Mouse (Mus musculus) embryonic facial prominence, embryonic 12.5 days (tissue): ENCODE results near the gene Ccdc9. TPM values are rescaled to one million over a fixed set of nuclear protein-coding genes. Genes with fewer than 3 reads are reported as not detected.
"Not testable (repeated sequence)": the region's sequence is repeated elsewhere in the genome, so short reads cannot be mapped to it uniquely, and the experiment has no call there.

Experiments used
- ATAC-seq: fragments of 200-750 bp; cut with Nextera tagmentation; 2 replicates; pipeline ENCODE4 v1.8.0; 2017; ENCODE audit not compliant: insufficient number of reproducible peaks, insufficient read depth, low FRiP score, low TSS enrichment
- H3K27ac ChIP-seq: fragments of 300-500 bp; sonication (generic); 2 replicates; pipeline ENCODE4 v1.5.1; 2016; ENCODE audit warnings: mild to moderate bottlenecking
- H3K27me3 ChIP-seq: fragments of 300-500 bp; sonication (generic); 2 replicates; pipeline ENCODE4 v1.6.1; 2016; ENCODE audit warnings: mild to moderate bottlenecking, moderate library complexity
- H3K36me3 ChIP-seq: fragments of 300-500 bp; sonication (generic); 2 replicates; pipeline ENCODE4 v1.6.1; 2016; ENCODE audit warnings: mild to moderate bottlenecking
- H3K4me1 ChIP-seq: fragments of 300-500 bp; sonication (generic); 2 replicates; pipeline ENCODE4 v1.6.1; 2016
- H3K4me2 ChIP-seq: fragments of 300-500 bp; sonication (generic); replicated peaks from 2 replicates; pipeline ENCODE4 v1.6.1; 2016; ENCODE audit warnings: mild to moderate bottlenecking, moderate library complexity
- H3K4me3 ChIP-seq: fragments of 300-500 bp; sonication (generic); 2 replicates; pipeline ENCODE4 v1.5.1; 2016; ENCODE audit warnings: mild to moderate bottlenecking
- H3K9ac ChIP-seq: fragments of 300-500 bp; sonication (generic); 2 replicates; pipeline ENCODE4 v1.6.1; 2016; ENCODE audit warnings: mild to moderate bottlenecking, moderate library complexity
- H3K9me3 ChIP-seq: fragments of 300-500 bp; sonication (generic); 2 replicates; pipeline ENCODE4 v1.6.1; 2016; ENCODE audit warnings: mild to moderate bottlenecking, moderate library complexity
- WGBS: fragments of 180-500 bp; shearing (Covaris S2); methylation state at CpG from one replicate; pipeline ENCODE4 v1.1.7; 2016; 5-methylcytosine and 5-hydroxymethylcytosine counted together
- polyA plus RNA-seq: library from polyadenylated mRNA; unstranded; fragments of >200 nt; fragmentation: Nextera tagmentation; extraction: Ambion mirVana; gene quantifications from 2 replicates; pipeline ENCODE4 v1.2.1, GENCODE M21; 2016

Gene Ccdc9
- polyA plus RNA-seq, 1 experiment from 2014 or later: 49.2 TPM

- H3K4me3 ChIP-seq, ATAC-seq, H3K27ac ChIP-seq, H3K9ac ChIP-seq, H3K36me3 ChIP-seq, H3K9me3 ChIP-seq, H3K4me2 ChIP-seq: not testable (repeated sequence)
- WGBS: 76% methylated on average over 6 of the region's 6 CpGs
- Histone ChIP-seq H3K4me1 (peaks cover 29% of the 10 kb centered on the region), H3K27me3 (peaks cover 26% of the 10 kb centered on the region)
Measured at GRCm38 (mm10) chr7:16307141-16307540, 20.5 kb upstream of the Ccdc9 start.

GRCm38 (mm10) chr7:16299419-16300035 is 12.9 kb upstream of the Ccdc9 start:
- peak overlapping the region; percentile 63 for H3K9ac ChIP-seq
- peak overlapping the region; percentile 70; the same call in 1 of the 2 replicates for H3K27ac ChIP-seq
- H3K4me3 ChIP-seq: peak overlapping the region; percentile 47
- no peaks in the 10 kb centered on the region for H3K27me3 ChIP-seq
- peaks cover 24% of the 10 kb centered on the region for H3K4me1 ChIP-seq
- peak overlapping the region; percentile 82 for H3K4me2 ChIP-seq
- WGBS: under 1% methylated on average over 52 of the region's 52 CpGs
- H3K9me3 ChIP-seq: no peaks in the 10 kb centered on the region
- H3K36me3 ChIP-seq: no peaks in the 10 kb centered on the region
- peak; percentile 79 for ATAC-seq

- peak overlapping the region; percentile 70; the same call in 1 of the 2 replicates for H3K27ac ChIP-seq
- WGBS: 83% methylated on average over 5 of the region's 5 CpGs
- H3K36me3 ChIP-seq: no peaks in the 10 kb centered on the region
- 0 out of 2 replicates have a peak overlapping the region, but pooled peaks have one; percentile 63 for H3K9ac ChIP-seq
- peak overlapping the region; percentile 82 for H3K4me2 ChIP-seq
- no peak for ATAC-seq
- no peaks in the 10 kb centered on the region for H3K27me3 ChIP-seq
- H3K9me3 ChIP-seq: no peaks in the 10 kb centered on the region
- H3K4me3 ChIP-seq: peak overlapping the region; percentile 47
- H3K4me1 ChIP-seq: peaks cover 24% of the 10 kb centered on the region
Measured at GRCm38 (mm10) chr7:16298927-16299326, 12.3 kb upstream of the Ccdc9 start.

- Histone ChIP-seq H3K4me3 (no peak overlapping the region), H3K4me1 (peaks cover 24% of the 10 kb centered on the region), H3K27ac (no peak overlapping the region; the same call in 1 of the 2 replicates), H3K9me3 (no peaks in the 10 kb centered on the region), H3K36me3 (no peaks in the 10 kb centered on the region), H3K27me3 (no peaks in the 10 kb centered on the region), H3K9ac (no peak overlapping the region), H3K4me2 (peak overlapping the region; percentile 68; the same call in 1 of the 2 replicates)
- 65% methylated on average over 2 of the region's 2 CpGs for WGBS
- ATAC-seq: no peak
Measured at GRCm38 (mm10) chr7:16297616-16298015, 11.0 kb upstream of the Ccdc9 start.

- H3K36me3 ChIP-seq: no peaks in the 10 kb centered on the region
- H3K27ac ChIP-seq: peak overlapping the region; percentile 79
- peak overlapping the region; percentile 40 for H3K9ac ChIP-seq
- under 1% methylated on average over 22 of the region's 22 CpGs for WGBS
- peak overlapping the region; percentile 30 for H3K4me3 ChIP-seq
- H3K27me3 ChIP-seq: no peaks in the 10 kb centered on the region
- H3K4me1 ChIP-seq: peaks cover 24% of the 10 kb centered on the region
- no peaks in the 10 kb centered on the region for H3K9me3 ChIP-seq
- ATAC-seq: no peak
- peak overlapping the region; percentile 68 for H3K4me2 ChIP-seq
Measured at GRCm38 (mm10) chr7:16296766-16297390, 10.3 kb upstream of the Ccdc9 start.

- no peaks in the 10 kb centered on the region for H3K27me3 ChIP-seq
- no peaks in the 10 kb centered on the region for H3K9me3 ChIP-seq
- H3K27ac ChIP-seq: peak overlapping the region; percentile 79
- ATAC-seq: no peak
- peaks cover 24% of the 10 kb centered on the region for H3K4me1 ChIP-seq
- H3K4me2 ChIP-seq: peak overlapping the region; percentile 60
- H3K4me3 ChIP-seq: no peak overlapping the region; the same call in 1 of the 2 replicates
- WGBS: 44% methylated on average over 2 of the region's 2 CpGs
- no peak overlapping the region for H3K9ac ChIP-seq
- no peaks in the 10 kb centered on the region for H3K36me3 ChIP-seq
Measured at GRCm38 (mm10) chr7:16296146-16296545, 9.6 kb upstream of the Ccdc9 start.

GRCm38 (mm10) chr7:16295321-16295900 is 8.8 kb upstream of the Ccdc9 start:
- H3K9ac ChIP-seq: peak overlapping the region; percentile 34; the same call in 1 of the 2 replicates
- 2% methylated on average over 41 of the region's 41 CpGs for WGBS
- peak overlapping the region; percentile 41 for H3K4me3 ChIP-seq
- H3K27ac ChIP-seq: peak overlapping the region; percentile 88
- H3K27me3 ChIP-seq: no peaks in the 10 kb centered on the region
- no peaks in the 10 kb centered on the region for H3K9me3 ChIP-seq
- H3K36me3 ChIP-seq: no peaks in the 10 kb centered on the region
- ATAC-seq: peak; percentile 53
- peak overlapping the region; percentile 60 for H3K4me2 ChIP-seq
- peaks cover 24% of the 10 kb centered on the region for H3K4me1 ChIP-seq

- Histone ChIP-seq H3K27me3 (no peaks in the 10 kb centered on the region), H3K4me2 (peak overlapping the region; percentile 60), H3K4me1 (peaks cover 20% of the 10 kb centered on the region), H3K9ac (no peak overlapping the region; the same call in 1 of the 2 replicates), H3K36me3 (no peaks in the 10 kb centered on the region), H3K27ac (peak overlapping the region; percentile 88), H3K9me3 (no peaks in the 10 kb centered on the region), H3K4me3 (peak overlapping the region; percentile 41)
- peak; percentile 79 for ATAC-seq
- 0% methylated on average over 23 of the region's 23 CpGs for WGBS
Measured at GRCm38 (mm10) chr7:16294837-16295236, 8.2 kb upstream of the Ccdc9 start.

- WGBS: 34% methylated on average over 4 of the region's 4 CpGs
- Histone ChIP-seq H3K27me3 (no peaks in the 10 kb centered on the region), H3K27ac (peak overlapping the region; percentile 88), H3K36me3 (no peaks in the 10 kb centered on the region), H3K9ac (no peak overlapping the region; the same call in 1 of the 2 replicates), H3K4me1 (peaks cover 20% of the 10 kb centered on the region), H3K4me2 (peak overlapping the region; percentile 60), H3K4me3 (no peak overlapping the region), H3K9me3 (no peaks in the 10 kb centered on the region)
- no peak for ATAC-seq
Measured at GRCm38 (mm10) chr7:16294346-16294745, 7.8 kb upstream of the Ccdc9 start.

GRCm38 (mm10) chr7:16287791-16288190 is 1.2 kb upstream of the Ccdc9 start:
- no peaks in the 10 kb centered on the region for H3K27me3 ChIP-seq
- WGBS: 84% methylated on average over 1 of the region's 1 CpGs
- no peak overlapping the region for H3K9ac ChIP-seq
- H3K9me3 ChIP-seq: no peaks in the 10 kb centered on the region
- peaks cover 7% of the 10 kb centered on the region; the same call in 1 of the 2 replicates for H3K4me1 ChIP-seq
- no peak overlapping the region for H3K27ac ChIP-seq
- no peak overlapping the region for H3K4me3 ChIP-seq
- no peak for ATAC-seq
- H3K4me2 ChIP-seq: no peak overlapping the region
- peaks cover 12% of the 10 kb centered on the region for H3K36me3 ChIP-seq

GRCm38 (mm10) chr7:16287016-16287415 is 421 bp upstream of the Ccdc9 start:
- Histone ChIP-seq H3K4me2 (peak overlapping the region; percentile 52), H3K27me3 (no peaks in the 10 kb centered on the region), H3K4me3 (peak overlapping the region; percentile 54), H3K9ac (peak overlapping the region; percentile 58; the same call in 1 of the 2 replicates), H3K27ac (peak overlapping the region; percentile 92), H3K9me3 (no peaks in the 10 kb centered on the region), H3K36me3 (peaks cover 20% of the 10 kb centered on the region), H3K4me1 (peaks cover 7% of the 10 kb centered on the region; the same call in 1 of the 2 replicates)
- ATAC-seq: no peak
- 81% methylated on average over 2 of the region's 2 CpGs for WGBS
